Mouse (Mus musculus) embryonic fibroblast, embryonic 13.5 days (primary cell): ENCODE data around the gene Ccdc149.

Experiments
- CTCF ChIP-seq: IDR thresholded peaks from 2 replicates; pipeline ENCODE4 v1.5.1; 2011; ENCODE audit warnings: mild to moderate bottlenecking, control low read depth, low read length, moderate library complexity, borderline replicate concordance; ENCODE audit not compliant: insufficient read depth
- POLR2A ChIP-seq: IDR thresholded peaks from 2 replicates; pipeline ENCODE4 v1.6.1; 2011; ENCODE audit warnings: low read depth, mild to moderate bottlenecking, control low read depth, low read length, moderate library complexity

DNA sequence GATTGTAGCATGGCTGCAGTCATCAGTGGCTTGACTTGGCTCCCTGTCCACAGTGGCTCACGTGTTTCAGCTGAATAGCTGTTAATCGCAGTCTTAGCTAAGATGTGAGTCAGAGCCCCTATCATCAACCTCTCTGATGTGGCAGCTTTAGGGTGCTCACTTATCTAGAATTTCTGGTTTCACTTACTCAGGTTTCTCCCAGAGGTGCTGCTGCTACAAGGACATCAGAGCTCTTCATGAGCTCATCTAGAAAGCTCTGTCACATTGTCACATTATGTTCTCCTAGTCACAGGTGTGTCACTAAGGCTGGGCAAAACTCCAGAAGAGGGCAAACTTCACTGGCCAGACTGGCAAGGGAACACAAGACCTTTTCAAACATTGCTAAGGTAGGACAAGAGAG is 132.2 kb downstream of the Ccdc149 start:
- TF ChIP-seq CTCF (no peak), POLR2A (no peak)
